Mouse (Mus musculus) midbrain, embryonic 15.5 days (tissue): ENCODE measurements around the gene Emc10. TPM values are rescaled to one million over a fixed set of nuclear protein-coding genes. Genes with fewer than 3 reads are reported as not detected.

Experiments
- ATAC-seq: fragments of 200-750 bp; cut with Nextera tagmentation; replicated peaks from 2 replicates; pipeline ENCODE4 v1.8.0; 2017; ENCODE audit warnings: moderate TSS enrichment
- H3K27ac ChIP-seq: fragments of 300-500 bp; sonication (generic); 2 replicates; pipeline ENCODE4 v1.5.1; 2015; ENCODE audit warnings: mild to moderate bottlenecking, inconsistent platforms
- H3K27me3 ChIP-seq: fragments of 300-500 bp; sonication (generic); replicated peaks from 2 replicates; pipeline ENCODE4 v1.6.1; 2015; ENCODE audit warnings: inconsistent platforms
- H3K36me3 ChIP-seq: fragments of 300-500 bp; sonication (generic); replicated peaks from 2 replicates; pipeline ENCODE4 v1.6.1; 2015; ENCODE audit warnings: inconsistent platforms
- H3K4me1 ChIP-seq: fragments of 300-500 bp; sonication (generic); 2 replicates; pipeline ENCODE4 v1.6.1; 2015; ENCODE audit warnings: inconsistent platforms
- H3K4me2 ChIP-seq: fragments of 300-500 bp; sonication (generic); 2 replicates; pipeline ENCODE4 v1.6.1; 2015; ENCODE audit warnings: inconsistent platforms, mild to moderate bottlenecking, moderate library complexity
- H3K4me3 ChIP-seq: fragments of 300-500 bp; sonication (generic); 2 replicates; pipeline ENCODE4 v1.5.1; 2015; ENCODE audit warnings: mild to moderate bottlenecking, inconsistent platforms
- H3K9ac ChIP-seq: fragments of 300-500 bp; sonication (generic); 2 replicates; pipeline ENCODE4 v1.6.1; 2015; ENCODE audit warnings: mild to moderate bottlenecking, inconsistent platforms
- H3K9me3 ChIP-seq: fragments of 300-500 bp; sonication (generic); 2 replicates; pipeline ENCODE4 v1.6.1; 2016; ENCODE audit warnings: inconsistent platforms
- WGBS: fragments of 180-500 bp; shearing (Covaris S2); methylation state at CpG from one replicate; pipeline ENCODE4 v1.1.7; 2015; ENCODE audit warnings: mixed read lengths; 5-methylcytosine and 5-hydroxymethylcytosine counted together
- polyA plus RNA-seq: library from polyadenylated mRNA; unstranded; fragments of >200 nt; fragmentation: Nextera tagmentation; extraction: Ambion mirVana; gene quantifications from 2 replicates; pipeline ENCODE4 v1.2.1, GENCODE M21; 2015

The Emc10 gene
- polyA plus RNA-seq, 1 experiment from 2014 or later, result 145 TPM

- H3K4me3 ChIP-seq, result no peak overlapping the region
- H3K9me3 ChIP-seq, result no peaks in the 10 kb centered on the region
- H3K4me1 ChIP-seq, result peaks cover 43% of the 10 kb centered on the region
- H3K27ac ChIP-seq, result no peak overlapping the region
- no peaks in the 10 kb centered on the region for H3K27me3 ChIP-seq
- H3K36me3 ChIP-seq, result no peaks in the 10 kb centered on the region
- WGBS, result 25% methylated on average over 1 of the region's 1 CpGs
- ATAC-seq, result no peak
- peak overlapping the region; percentile 8; the same call in 1 of the 2 replicates for H3K9ac ChIP-seq
- no peak overlapping the region for H3K4me2 ChIP-seq
These were observed 23.8 kb downstream of the Emc10 start for GRCm38 (mm10) chr7:44472558-44472885.

- H3K27ac ChIP-seq, result no peak overlapping the region
- H3K4me1 ChIP-seq, result peaks cover 48% of the 10 kb centered on the region
- no peak overlapping the region for H3K4me2 ChIP-seq
- no peak overlapping the region for H3K9ac ChIP-seq
- ATAC-seq, result no peak
- no peaks in the 10 kb centered on the region for H3K36me3 ChIP-seq
- H3K27me3 ChIP-seq, result no peaks in the 10 kb centered on the region
- WGBS, result 47% methylated on average over 6 of the region's 6 CpGs
- H3K4me3 ChIP-seq, result no peak overlapping the region
- no peaks in the 10 kb centered on the region for H3K9me3 ChIP-seq
These were observed 24.3 kb downstream of the Emc10 start for GRCm38 (mm10) chr7:44471880-44472557.

- Histone ChIP-seq H3K9ac (no peak overlapping the region), H3K4me2 (no peak overlapping the region), H3K27ac (no peak overlapping the region), H3K36me3 (no peaks in the 10 kb centered on the region), H3K9me3 (no peaks in the 10 kb centered on the region), H3K4me1 (peaks cover 57% of the 10 kb centered on the region), H3K27me3 (no peaks in the 10 kb centered on the region), H3K4me3 (no peak overlapping the region)
- 89% methylated on average over 16 of the region's 16 CpGs for whole genome bisulfite sequencing
- ATAC-seq, result no peak
These were observed 25.4 kb downstream of the Emc10 start for GRCm38 (mm10) chr7:44470696-44471612.

- no peak overlapping the region for H3K9ac ChIP-seq
- WGBS, result 91% methylated on average over 16 of the region's 16 CpGs
- H3K27me3 ChIP-seq, result no peaks in the 10 kb centered on the region
- no peaks in the 10 kb centered on the region for H3K9me3 ChIP-seq
- H3K4me1 ChIP-seq, result peaks cover 61% of the 10 kb centered on the region
- H3K4me3 ChIP-seq, result no peak overlapping the region
- no peak for ATAC-seq
- no peaks in the 10 kb centered on the region for H3K36me3 ChIP-seq
- peak overlapping the region; percentile 95 for H3K27ac ChIP-seq
- no peak overlapping the region for H3K4me2 ChIP-seq
These were observed 26.4 kb downstream of the Emc10 start for GRCm38 (mm10) chr7:44469677-44470675.

GRCm38 (mm10) chr7:44468644-44469285 is 27.6 kb downstream of the Emc10 start:
- Histone ChIP-seq H3K9ac (peak overlapping the region; percentile 55), H3K9me3 (no peaks in the 10 kb centered on the region), H3K4me3 (peak overlapping the region; percentile 52), H3K27ac (peak overlapping the region; percentile 95), H3K4me1 (peaks cover 64% of the 10 kb centered on the region), H3K36me3 (no peaks in the 10 kb centered on the region), H3K27me3 (no peaks in the 10 kb centered on the region), H3K4me2 (peak overlapping the region; percentile 65)
- 50% methylated on average over 15 of the region's 15 CpGs for WGBS
- ATAC-seq, result no peak

- H3K4me1 ChIP-seq, result peaks cover 64% of the 10 kb centered on the region
- WGBS, result under 1% methylated on average over 42 of the region's 42 CpGs
- H3K9ac ChIP-seq, result peak within 1 kb of the TSS; percentile 55
- H3K36me3 ChIP-seq, result no peaks in the 10 kb centered on the region; the same call in 1 of the 2 replicates
- H3K27ac ChIP-seq, result peak within 1 kb of the TSS; percentile 95
- H3K4me3 ChIP-seq, result peak within 1 kb of the TSS; percentile 52
- H3K27me3 ChIP-seq, result no peaks in the 10 kb centered on the region
- peak; percentile 91 for ATAC-seq
- peak within 1 kb of the TSS; percentile 65 for H3K4me2 ChIP-seq
- H3K9me3 ChIP-seq, result no peaks in the 10 kb centered on the region
These were observed 28.4 kb downstream of the Emc10 start, which contains the start of gene Josd2 for GRCm38 (mm10) chr7:44467811-44468411. Gene Josd2 (plus strand): TSS chr7:44467980.

- WGBS, result 74% methylated on average over 16 of the region's 16 CpGs
- Histone ChIP-seq H3K9ac (no peak overlapping the region), H3K9me3 (no peaks in the 10 kb centered on the region), H3K27me3 (no peaks in the 10 kb centered on the region), H3K36me3 (peaks cover 7% of the 10 kb centered on the region), H3K4me2 (peak overlapping the region; percentile 7; the same call in 1 of the 2 replicates), H3K4me1 (peaks cover 67% of the 10 kb centered on the region), H3K4me3 (no peak overlapping the region), H3K27ac (peak overlapping the region; percentile 95)
- ATAC-seq, result 0 out of 2 replicates have a peak, but pooled peaks have one; percentile 1
These were observed 29.4 kb downstream of the Emc10 start for GRCm38 (mm10) chr7:44466888-44467311.

- Histone ChIP-seq H3K36me3 (peaks cover 14% of the 10 kb centered on the region), H3K9me3 (no peaks in the 10 kb centered on the region), H3K4me2 (no peak overlapping the region), H3K27me3 (no peaks in the 10 kb centered on the region), H3K9ac (no peak overlapping the region), H3K4me3 (no peak overlapping the region), H3K27ac (peak overlapping the region; percentile 95), H3K4me1 (peaks cover 67% of the 10 kb centered on the region)
- 76% methylated on average over 10 of the region's 10 CpGs for WGBS
- no peak for ATAC-seq
These were observed 30.1 kb downstream of the Emc10 start for GRCm38 (mm10) chr7:44466006-44466887.

GRCm38 (mm10) chr7:44465111-44465510 is 31.2 kb downstream of the Emc10 start, which contains the start of gene Aspdh:
Gene Aspdh (plus strand): TSS chr7:44465391.
- ATAC-seq, result no peak
- H3K9me3 ChIP-seq, result no peaks in the 10 kb centered on the region
- no peaks in the 10 kb centered on the region for H3K27me3 ChIP-seq
- H3K36me3 ChIP-seq, result peaks cover 23% of the 10 kb centered on the region
- peak within 1 kb of the TSS; percentile 16 for H3K4me2 ChIP-seq
- H3K4me1 ChIP-seq, result peaks cover 67% of the 10 kb centered on the region
- H3K4me3 ChIP-seq, result no peak within 1 kb of the TSS
- H3K9ac ChIP-seq, result peak within 1 kb of the TSS; percentile 13
- 30% methylated on average over 2 of the region's 2 CpGs for WGBS
- H3K27ac ChIP-seq, result peak within 1 kb of the TSS; percentile 95

- Histone ChIP-seq H3K9me3 (no peaks in the 10 kb centered on the region), H3K4me1 (peaks cover 61% of the 10 kb centered on the region), H3K27ac (peak overlapping the region; percentile 86), H3K36me3 (peaks cover 25% of the 10 kb centered on the region), H3K9ac (peak overlapping the region; percentile 13), H3K4me3 (no peak overlapping the region), H3K4me2 (peak overlapping the region; percentile 16), H3K27me3 (no peaks in the 10 kb centered on the region)
- 6% methylated on average over 4 of the region's 4 CpGs for WGBS
- ATAC-seq, result 0 out of 2 replicates have a peak, but pooled peaks have one; percentile 0
These were observed 31.8 kb downstream of the Emc10 start for GRCm38 (mm10) chr7:44464511-44464910.
